Mouse (Mus musculus): ENCODE data around the gene Kif6. TPM values are rescaled to one million over a fixed set of nuclear protein-coding genes. Genes with fewer than 3 reads are reported as not detected.

Kif6 gene
- total RNA-seq (2023), result not detected

GRCm38 (mm10) chr17:49614577-49615235 lies at the start of gene Kif6:
TSS of gene Kif6 (plus strand) at chr17:49615136.

Other genes starting within 250 kb of the Kif6 start
- gene Mocs1, start 186.8 kb upstream of the Kif6 start, total RNA-seq (2023), result 100 to 1,000 TPM; 121 to 127 TPM
- gene Daam2, start 50.8 kb upstream of the Kif6 start, total RNA-seq (2023), result under 1 TPM in 1 of 2 experiments, not detected in 1; 0.07 TPM